Mouse (Mus musculus) liver, postnatal 0 days (tissue): ENCODE data around the gene Slc41a1. TPM values are rescaled to one million over a fixed set of nuclear protein-coding genes. Genes with fewer than 3 reads are reported as not detected.
A peak's percentile ranks its signal among the peaks of the same experiment; 100 is the strongest.

Experiments used
- ATAC-seq: fragments of 200-750 bp; cut with Nextera tagmentation; 2 replicates; pipeline ENCODE4 v1.8.0; 2017; ENCODE audit warnings: mild to moderate bottlenecking, moderate library complexity
- DNase-seq: peaks from one replicate; pipeline ENCODE4 v3.0.0-alpha.2; 2016
- H3K27ac ChIP-seq: fragments of 300-500 bp; sonication (generic); 2 replicates; pipeline ENCODE4 v1.5.1; 2014; ENCODE audit warnings: antibody characterized with exemption, moderate library complexity, mild to moderate bottlenecking, low read depth
- H3K27me3 ChIP-seq: fragments of 300-500 bp; sonication (generic); 2 replicates; pipeline ENCODE4 v1.6.1; 2014; ENCODE audit warnings: low read length, control low read depth, mixed read lengths; ENCODE audit not compliant: insufficient read depth
- H3K36me3 ChIP-seq: fragments of 300-500 bp; sonication (generic); replicated peaks from 2 replicates; pipeline ENCODE4 v1.6.1; 2014; ENCODE audit warnings: mild to moderate bottlenecking, control low read depth, low read length, moderate library complexity, mixed read lengths; ENCODE audit not compliant: insufficient read depth
- H3K4me1 ChIP-seq: fragments of 300-500 bp; sonication (generic); 2 replicates; pipeline ENCODE4 v1.6.1; 2014; ENCODE audit warnings: antibody characterized with exemption, mild to moderate bottlenecking, control low read depth; ENCODE audit not compliant: insufficient read depth
- H3K4me2 ChIP-seq: fragments of 300-500 bp; sonication (generic); 2 replicates; pipeline ENCODE4 v1.6.1; 2014; ENCODE audit warnings: low read depth, mild to moderate bottlenecking, low read length, moderate library complexity, mixed read lengths
- H3K4me3 ChIP-seq: fragments of 300-500 bp; sonication (generic); 2 replicates; pipeline ENCODE4 v1.5.1; 2014; ENCODE audit warnings: low read depth, low read length
- H3K9ac ChIP-seq: fragments of 300-500 bp; sonication (generic); replicated peaks from 2 replicates; pipeline ENCODE4 v1.6.1; 2014; ENCODE audit warnings: mild to moderate bottlenecking, moderate library complexity
- H3K9me3 ChIP-seq: fragments of 300-500 bp; sonication (generic); 2 replicates; pipeline ENCODE4 v1.6.1; 2016; ENCODE audit warnings: mild to moderate bottlenecking, control low read depth, low read length, mixed read lengths
- CTCF ChIP-seq: sonication (generic); IDR thresholded peaks from 2 replicates; pipeline ENCODE4 v1.5.1; 2016; ENCODE audit warnings: antibody characterized with exemption, low read depth
- EP300 ChIP-seq: IDR thresholded peaks from 2 replicates; pipeline ENCODE4 v1.6.1; 2016; ENCODE audit warnings: antibody characterized with exemption, low read depth, mild to moderate bottlenecking
- WGBS: fragments of 180-500 bp; shearing (Covaris S2); extraction: QIAGEN DNeasy Blood & Tissue Kit; methylation state at CpG from one replicate; pipeline ENCODE4 v1.1.7; 2014; ENCODE audit not compliant: insufficient replicate concordance; 5-methylcytosine and 5-hydroxymethylcytosine counted together
- polyA plus RNA-seq: library from polyadenylated mRNA; unstranded; fragments of >200 nt; fragmentation: Nextera tagmentation; extraction: Ambion mirVana; gene quantifications from 2 replicates; pipeline ENCODE4 v1.2.1, GENCODE M21; 2015

The Slc41a1 gene
- polyA plus RNA-seq, 1 experiment from 2014 or later = 0.81 TPM

DNA sequence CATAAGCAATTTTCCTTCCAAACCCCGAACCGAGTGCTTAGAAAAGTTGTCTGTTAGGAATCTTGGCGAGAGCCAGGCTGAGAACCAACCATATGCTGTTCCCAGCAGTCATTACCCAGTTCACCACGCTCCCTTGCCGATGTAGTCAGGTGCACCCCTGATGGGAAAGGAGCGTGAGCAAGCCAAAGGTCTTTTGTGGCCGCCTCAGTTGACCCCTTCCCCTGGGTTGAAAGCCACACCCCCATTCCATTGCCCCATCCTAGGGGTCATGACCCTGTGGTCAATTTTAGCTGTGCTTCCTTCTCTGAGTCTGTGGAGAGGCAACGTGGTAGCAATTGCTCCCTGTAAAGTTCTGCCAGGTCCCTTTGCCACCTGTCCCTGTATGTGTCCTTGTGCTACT lies 17.6 kb downstream of the Slc41a1 start:
- DNase-seq (peak; percentile 48), ATAC-seq (peak; percentile 75)
- Histone ChIP-seq H3K36me3 (no peaks in the 10 kb centered on the region), H3K4me3 (no peak overlapping the region), H3K9me3 (no peaks in the 10 kb centered on the region), H3K27me3 (no peaks in the 10 kb centered on the region), H3K9ac (no peak overlapping the region), H3K27ac (no peak overlapping the region), H3K4me1 (no peaks in the 10 kb centered on the region), H3K4me2 (no peak overlapping the region)
- 80% methylated on average over 8 of the region's 8 CpGs for WGBS
- TF ChIP-seq EP300 = no peak
- TF ChIP-seq CTCF = no peak

DNA sequence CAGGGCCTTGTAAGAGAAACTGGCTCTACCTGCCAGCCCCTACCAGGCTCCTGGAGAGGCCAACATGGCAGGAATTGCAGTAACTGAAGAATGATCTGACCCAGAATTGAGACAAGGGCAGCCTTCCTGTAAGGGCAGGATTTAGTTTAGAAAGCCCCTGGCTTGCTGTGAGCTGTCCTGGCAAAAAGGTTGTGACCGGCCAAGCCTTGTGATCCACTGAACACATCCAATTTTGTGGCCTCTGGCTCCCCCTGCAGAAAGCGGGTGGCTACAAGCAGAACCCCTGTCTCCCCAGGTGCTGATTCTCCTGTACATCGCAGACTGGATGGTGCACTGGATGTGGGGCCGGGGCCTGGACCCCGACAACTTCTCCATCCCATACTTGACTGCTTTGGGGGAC lies 19.0 kb downstream of the Slc41a1 start:
- Histone ChIP-seq H3K4me1 (no peaks in the 10 kb centered on the region), H3K9ac (no peak overlapping the region), H3K9me3 (no peaks in the 10 kb centered on the region), H3K4me3 (no peak overlapping the region), H3K4me2 (no peak overlapping the region), H3K27ac (no peak overlapping the region), H3K36me3 (no peaks in the 10 kb centered on the region), H3K27me3 (no peaks in the 10 kb centered on the region)
- WGBS = 72% methylated on average over 5 of the region's 5 CpGs
- ATAC-seq (no peak), DNase-seq (peak; percentile 58)
- TF ChIP-seq EP300 = no peak
- TF ChIP-seq CTCF = peak; percentile 63

DNA sequence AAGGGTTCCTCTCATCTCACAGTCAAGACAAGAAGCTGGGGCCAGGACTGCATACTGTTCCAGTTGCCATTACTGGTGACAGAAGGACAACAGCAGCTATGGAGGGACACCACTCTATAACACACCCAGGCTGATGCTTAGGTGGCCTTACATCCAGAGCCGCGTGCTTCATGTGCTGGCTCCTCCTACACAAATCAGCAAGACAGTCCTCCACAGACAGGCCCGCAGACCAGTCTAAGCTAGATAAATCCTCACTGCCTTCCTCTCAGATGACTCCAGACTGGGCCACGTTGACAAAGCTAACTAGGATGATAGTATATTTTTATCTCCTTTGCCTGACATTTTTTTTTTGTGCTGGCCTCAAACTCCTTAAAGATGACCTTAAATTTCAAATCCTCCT lies 34.5 kb downstream of the Slc41a1 start:
- no peak overlapping the region for H3K27ac ChIP-seq
- DNase-seq = no peak
- H3K4me2 ChIP-seq = no peak overlapping the region
- WGBS = 56% methylated on average over 4 of the region's 4 CpGs
- no peaks in the 10 kb centered on the region for H3K4me1 ChIP-seq
- no peak for ATAC-seq
- no peaks in the 10 kb centered on the region for H3K9me3 ChIP-seq
- no peak overlapping the region for H3K9ac ChIP-seq
- no peak overlapping the region for H3K4me3 ChIP-seq
- TF ChIP-seq CTCF (no peak), EP300 (no peak)
- no peaks in the 10 kb centered on the region for H3K36me3 ChIP-seq
- no peaks in the 10 kb centered on the region for H3K27me3 ChIP-seq

DNA sequence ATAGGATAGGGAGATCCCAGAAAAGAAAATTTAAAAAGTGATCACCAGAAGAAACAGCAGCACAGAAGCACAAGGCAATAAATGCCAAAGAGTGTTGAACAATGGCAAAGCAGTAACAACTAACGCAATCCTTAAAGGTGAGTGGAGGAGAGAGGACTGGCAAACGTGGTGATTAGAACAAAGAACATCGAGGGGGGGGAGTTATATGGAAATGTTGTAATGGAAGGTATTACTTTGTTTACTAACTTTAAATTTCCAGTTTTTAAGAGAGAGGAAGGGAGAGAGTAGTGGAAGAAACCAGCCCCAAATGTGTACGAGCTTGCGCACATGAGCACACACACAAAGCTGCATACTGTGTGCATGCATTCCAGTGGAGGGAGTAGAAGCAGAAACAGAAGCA lies 38.3 kb downstream of the Slc41a1 start:
- no peak overlapping the region for H3K4me3 ChIP-seq
- 0 out of 2 replicates have a peak, but pooled peaks cover 2% of the 10 kb centered on the region for H3K36me3 ChIP-seq
- H3K4me1 ChIP-seq = peaks cover 5% of the 10 kb centered on the region
- ATAC-seq = no peak
- no peaks in the 10 kb centered on the region for H3K9me3 ChIP-seq
- H3K27me3 ChIP-seq = no peaks in the 10 kb centered on the region
- no peak overlapping the region for H3K27ac ChIP-seq
- 80% methylated on average over 5 of the region's 5 CpGs for WGBS
- DNase-seq = no peak
- H3K4me2 ChIP-seq = no peak overlapping the region
- TF ChIP-seq EP300 (no peak), CTCF (no peak)
- no peak overlapping the region for H3K9ac ChIP-seq

DNA sequence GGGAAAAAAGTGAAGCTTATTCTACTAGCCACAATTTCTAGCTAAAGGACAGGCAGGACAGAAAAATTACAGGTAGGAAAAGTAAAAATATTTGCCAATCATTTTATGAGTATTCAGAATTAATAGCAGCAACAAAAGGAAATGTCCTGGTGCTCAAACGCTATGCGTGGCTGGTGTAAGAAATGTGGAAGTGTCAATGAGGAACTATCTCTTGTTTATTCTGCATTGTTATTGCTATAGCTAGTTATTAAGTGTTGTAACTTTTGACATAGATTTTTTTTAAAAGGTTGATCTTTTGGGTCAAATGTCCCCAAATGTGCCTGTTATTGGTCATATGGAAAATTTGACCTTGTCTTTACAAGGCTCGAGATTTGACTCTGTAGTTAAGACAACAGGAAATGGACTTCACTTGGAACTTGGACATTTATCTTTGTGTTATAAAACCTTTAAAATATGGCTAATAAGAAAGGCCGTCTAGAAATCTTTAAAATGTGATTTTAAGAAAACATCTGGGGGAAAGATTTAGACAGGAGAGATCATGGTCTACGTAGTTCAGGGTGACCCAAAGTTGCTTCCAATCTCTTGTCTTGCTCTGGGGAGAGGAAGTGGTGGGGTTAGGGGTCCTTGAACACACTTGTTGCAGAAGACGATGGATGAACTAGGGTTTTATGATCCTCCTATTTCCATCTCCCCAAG lies 39.2 kb downstream of the Slc41a1 start:
- no peak for ATAC-seq
- 37% methylated on average over 6 of the region's 6 CpGs for WGBS

DNA sequence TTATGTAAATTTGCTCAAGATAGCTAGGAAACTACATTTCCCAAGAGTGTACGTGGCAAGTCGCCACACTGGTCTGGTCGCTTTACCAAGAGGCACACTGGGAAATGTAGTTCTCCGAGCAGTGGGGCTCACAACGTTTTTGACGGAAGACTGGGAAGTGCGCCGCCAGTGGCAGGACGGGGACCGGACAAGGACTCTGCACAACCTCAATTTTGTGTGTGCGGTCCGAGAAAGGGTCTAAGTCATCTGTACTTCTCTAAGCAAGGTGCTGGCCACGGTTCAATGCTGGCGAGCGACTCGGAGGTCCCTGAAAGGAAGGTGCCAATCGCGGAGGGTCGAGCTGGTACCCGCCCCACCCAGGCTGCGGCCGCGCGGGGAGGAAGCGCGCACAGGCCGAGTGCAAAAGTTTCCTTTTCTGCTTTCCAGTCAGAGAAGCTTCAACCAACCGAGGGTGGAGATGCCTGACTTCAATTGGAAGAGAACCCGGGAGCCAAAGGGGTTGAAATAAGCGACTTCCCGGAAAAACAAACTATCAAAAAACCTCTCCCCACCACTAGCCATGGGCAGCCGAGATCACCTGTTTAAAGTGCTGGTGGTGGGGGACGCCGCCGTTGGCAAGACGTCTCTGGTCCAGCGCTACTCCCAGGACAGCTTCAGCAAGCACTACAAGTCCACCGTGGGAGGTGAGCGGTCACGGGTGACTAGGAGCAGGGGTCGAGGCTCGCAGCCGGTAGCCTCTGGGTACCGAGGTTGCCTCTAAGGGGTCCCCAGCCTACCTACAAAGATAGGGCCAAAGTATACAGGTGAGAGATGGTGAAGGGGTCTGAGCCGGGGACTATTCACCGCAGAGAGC lies 40.0 kb downstream of the Slc41a1 start, which contains the start of gene Rab29:
Rab29 (plus strand) TSS at position 132 of the 853 bp plus-strand sequence.
- WGBS = under 1% methylated on average over 46 of the region's 46 CpGs
- TF ChIP-seq CTCF (peak; percentile 94), EP300 (no peak)
- ATAC-seq (peak; percentile 98), DNase-seq (peak; percentile 91)
- Histone ChIP-seq H3K27me3 (no peaks in the 10 kb centered on the region), H3K27ac (peak within 1 kb of the TSS; percentile 61), H3K4me3 (peak within 1 kb of the TSS; percentile 73), H3K4me1 (peaks cover 5% of the 10 kb centered on the region), H3K4me2 (peak within 1 kb of the TSS; percentile 75), H3K9ac (peak within 1 kb of the TSS; percentile 75), H3K36me3 (peaks cover 2% of the 10 kb centered on the region; the same call in 1 of the 2 replicates), H3K9me3 (no peaks in the 10 kb centered on the region)

More for the DNA sequence above, 39.2 kb downstream of the Slc41a1 start:
- H3K4me1 ChIP-seq = peaks cover 5% of the 10 kb centered on the region
- H3K4me3 ChIP-seq = peak overlapping the region; percentile 73
- H3K36me3 ChIP-seq = peaks cover 2% of the 10 kb centered on the region; the same call in 1 of the 2 replicates
- TF ChIP-seq EP300 = no peak
- no peak for TF ChIP-seq CTCF
- H3K9me3 ChIP-seq = no peaks in the 10 kb centered on the region
- H3K9ac ChIP-seq = no peak overlapping the region
- no peaks in the 10 kb centered on the region for H3K27me3 ChIP-seq
- peak overlapping the region; percentile 75 for H3K4me2 ChIP-seq
- no peak for DNase-seq
- H3K27ac ChIP-seq = no peak overlapping the region
